Mouse (Mus musculus): ENCODE measurements around the gene Eme1.

The Eme1 gene

GRCm38 (mm10) chr11:94644461-94645219, 9.1 kb downstream of the Eme1 start:
- DNase-seq = no peak

- no peak for DNase-seq
Observed at GRCm38 (mm10) chr11:94634431-94634830, 19.3 kb downstream of the Eme1 start.

GRCm38 (mm10) chr11:94632988-94633387, 20.8 kb downstream of the Eme1 start:
- DNase-seq = no peak

GRCm38 (mm10) chr11:94631969-94632368, 21.8 kb downstream of the Eme1 start:
- DNase-seq = no peak

GRCm38 (mm10) chr11:94630199-94631011, 23.4 kb downstream of the Eme1 start:
- DNase-seq = peak; percentile 13

- no peak for DNase-seq
Observed at GRCm38 (mm10) chr11:94629884-94630198, 23.9 kb downstream of the Eme1 start.

- DNase-seq = peak; percentile 91
Observed at GRCm38 (mm10) chr11:94629199-94629883, 24.4 kb downstream of the Eme1 start, which contains the start of gene Lrrc59. Gene Lrrc59, plus strand, starts transcription at chr11:94629767.

- no peak for DNase-seq
Observed at GRCm38 (mm10) chr11:94622162-94622561, 31.6 kb downstream of the Eme1 start.

GRCm38 (mm10) chr11:94621458-94621852, 32.3 kb downstream of the Eme1 start:
- DNase-seq = no peak

GRCm38 (mm10) chr11:94620766-94621457, 32.9 kb downstream of the Eme1 start:
- no peak for DNase-seq

GRCm38 (mm10) chr11:94617646-94618045, 36.1 kb downstream of the Eme1 start:
- no peak for DNase-seq

GRCm38 (mm10) chr11:94615494-94615893, 38.3 kb downstream of the Eme1 start:
- DNase-seq = no peak

- DNase-seq = no peak
Observed at GRCm38 (mm10) chr11:94614603-94615002, 39.2 kb downstream of the Eme1 start.

GRCm38 (mm10) chr11:94610744-94611740, 42.7 kb downstream of the Eme1 start:
- no peak for DNase-seq

GRCm38 (mm10) chr11:94602356-94602955, 51.3 kb downstream of the Eme1 start:
- no peak for DNase-seq

- DNase-seq = peak; percentile 12
Observed at GRCm38 (mm10) chr11:94601321-94602281, 52.2 kb downstream of the Eme1 start, which contains the start of gene Acsf2. Gene Acsf2, minus strand, starts transcription at chr11:94601871.

GRCm38 (mm10) chr11:94600447-94600846, 53.3 kb downstream of the Eme1 start:
- DNase-seq = no peak

GRCm38 (mm10) chr11:94598437-94599120, 55.2 kb downstream of the Eme1 start:
- no peak for DNase-seq

GRCm38 (mm10) chr11:94597319-94597718, 56.4 kb downstream of the Eme1 start:
- no peak for DNase-seq
